9 mouse cellular contexts compared by ENCODE assay signal in the genomic region with DNA sequence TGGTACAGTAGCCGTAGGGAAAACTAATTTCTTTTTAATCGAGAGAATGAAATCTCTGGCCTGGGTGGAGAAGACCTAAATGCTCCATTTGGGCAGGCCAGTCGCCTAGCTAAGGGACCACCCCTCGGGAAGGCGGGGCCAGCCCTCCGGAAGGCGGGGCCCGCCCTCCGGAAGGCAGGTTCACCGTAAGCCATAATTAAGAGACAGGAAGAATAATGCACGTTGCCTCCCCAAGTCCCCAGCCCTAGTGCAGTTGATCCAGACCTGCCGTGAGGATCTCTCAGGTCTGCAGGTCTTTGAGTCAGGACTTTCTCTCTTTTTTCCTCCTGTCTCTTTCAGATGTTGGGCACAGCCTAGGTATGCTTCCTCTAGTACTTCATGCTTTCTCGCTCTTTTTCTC. TPM values are rescaled to one million over a fixed set of nuclear protein-coding genes. Genes with fewer than 3 reads are reported as not detected.
A peak's percentile ranks its signal among the peaks of the same experiment; 100 is the strongest.
DNase-seq lines count a peak whose midpoint lies in the region; ATAC-seq lines count a peak whose summit lies in the region.
"Had no signal": no experiment of that assay in that cellular context is flagged by ENCODE, and none has a peak within 500 bp of the region (broad histone marks: within the 10 kb centered on the region; RNA-seq: fewer than 3 reads in every experiment).

No protein-coding gene starts in this region.

- no peaks in the 10 kb centered on the region for H3K4me1 ChIP-seq in forebrain, embryonic 12.5 days
- no peaks in the 10 kb centered on the region for H3K4me1 ChIP-seq in forebrain, embryonic 10.5 days
- peaks cover 5% of the 10 kb centered on the region; the same call in 1 of the 2 replicates for H3K4me1 ChIP-seq in limb, embryonic 10.5 days
- no peaks in the 10 kb centered on the region for H3K4me1 ChIP-seq in stomach, embryonic 16.5 days (ENCODE audit: control insufficient read depth, insufficient read depth, low read length)

- no peak for DNase-seq in forebrain, embryonic 10.5 days (ENCODE audit: extremely low spot score, low spot score)
- peak; percentile 14 for DNase-seq in ovary, postnatal 36 days (ENCODE audit: low spot score)
- no peak for DNase-seq in ovary, adult 18-20 months (ENCODE audit: low spot score)
- no peak for DNase-seq in limb, embryonic 10.5 days (ENCODE audit: low spot score)
- no peak for DNase-seq in cerebellum, adult 8-10 months
- DNase-seq in right cerebral cortex, adult 18-20 months = no peak

- H3K36me3 ChIP-seq in forebrain, embryonic 12.5 days (replicated peaks) = no peaks in the 10 kb centered on the region
- no peaks in the 10 kb centered on the region for H3K36me3 ChIP-seq in forebrain, embryonic 10.5 days (replicated peaks)
- H3K36me3 ChIP-seq in limb, embryonic 10.5 days = no peaks in the 10 kb centered on the region
- H3K36me3 ChIP-seq in stomach, embryonic 16.5 days (ENCODE audit: control insufficient read depth, insufficient read depth, low read length) = no peaks in the 10 kb centered on the region

- H3K9ac ChIP-seq in forebrain, embryonic 12.5 days = no peak overlapping the region
- no peak overlapping the region for H3K9ac ChIP-seq in stomach, embryonic 16.5 days (ENCODE audit: low read length)

- peak overlapping the region; percentile 17; the same call in 1 of the 2 replicates for H3K4me2 ChIP-seq in forebrain, embryonic 12.5 days
- 0 out of 2 replicates have a peak overlapping the region, but pooled peaks have one; percentile 21 for H3K4me2 ChIP-seq in stomach, embryonic 16.5 days (ENCODE audit: low read depth, low read length)

- ATAC-seq in forebrain, embryonic 12.5 days (ENCODE audit: low FRiP score) = no peak; the same call in 1 of the 2 replicates
- ATAC-seq in stomach, embryonic 16.5 days (ENCODE audit: insufficient read depth, low FRiP score) = no peak

- no peaks in the 10 kb centered on the region for H3K27me3 ChIP-seq in forebrain, embryonic 12.5 days
- H3K27me3 ChIP-seq in forebrain, embryonic 10.5 days (ENCODE audit: poor library complexity, severe bottlenecking) = no peaks in the 10 kb centered on the region
- H3K27me3 ChIP-seq in limb, embryonic 10.5 days (ENCODE audit: low read depth, poor library complexity, severe bottlenecking) = no peaks in the 10 kb centered on the region
- no peaks in the 10 kb centered on the region for H3K27me3 ChIP-seq in stomach, embryonic 16.5 days (ENCODE audit: control insufficient read depth, insufficient read depth, low read length)

- no peaks in the 10 kb centered on the region for H3K9me3 ChIP-seq in forebrain, embryonic 12.5 days
- no peaks in the 10 kb centered on the region for H3K9me3 ChIP-seq in forebrain, embryonic 10.5 days
- H3K9me3 ChIP-seq in limb, embryonic 10.5 days (replicated peaks) = no peaks in the 10 kb centered on the region
- H3K9me3 ChIP-seq in stomach, embryonic 16.5 days (replicated peaks; ENCODE audit: control insufficient read depth, low read length) = no peaks in the 10 kb centered on the region

- H3K27ac ChIP-seq in forebrain, embryonic 12.5 days = no peak overlapping the region
- no peak overlapping the region for H3K27ac ChIP-seq in forebrain, embryonic 10.5 days
- no peak overlapping the region for H3K27ac ChIP-seq in limb, embryonic 10.5 days
- no peak overlapping the region for H3K27ac ChIP-seq in stomach, embryonic 16.5 days (ENCODE audit: low read length)
- H3K27ac ChIP-seq: macrophage had no signal

- H3K4me3 ChIP-seq in forebrain, embryonic 12.5 days (replicated peaks) = no peak overlapping the region
- no peak overlapping the region for H3K4me3 ChIP-seq in forebrain, embryonic 10.5 days
- 0 out of 2 replicates have a peak overlapping the region, but pooled peaks have one; percentile 22 for H3K4me3 ChIP-seq in limb, embryonic 10.5 days
- no peak overlapping the region for H3K4me3 ChIP-seq in stomach, embryonic 16.5 days (replicated peaks; ENCODE audit: low read length)

- WGBS in forebrain, embryonic 12.5 days = 53% methylated on average over 13 of the region's 13 CpGs
- WGBS in forebrain, embryonic 10.5 days = 42% methylated on average over 13 of the region's 13 CpGs
- 36% methylated on average over 13 of the region's 13 CpGs for WGBS in limb, embryonic 10.5 days
- 28% methylated on average over 13 of the region's 13 CpGs for WGBS in stomach, embryonic 16.5 days

RNA-seq across cellular contexts. Expression of a gene that starts 11.0 kb away (rescaled TPM):
- 6.3 and 7.5 TPM in 2 replicates for polyA plus RNA-seq in forebrain, embryonic 12.5 days (2016; fragmentation: Nextera tagmentation; extraction: Ambion mirVana)
- polyA plus RNA-seq in forebrain, embryonic 10.5 days (2016; fragmentation: Nextera tagmentation; extraction: Ambion mirVana) = 8.8 and 9.2 TPM in 2 replicates
- 10.6 and 11.4 TPM in 2 replicates for polyA plus RNA-seq in limb, embryonic 10.5 days (2016; fragmentation: Nextera tagmentation; extraction: Ambion mirVana)
- polyA plus RNA-seq in stomach, embryonic 16.5 days (2015; fragmentation: Nextera tagmentation; extraction: Ambion mirVana) = 1.8 and 2.5 TPM in 2 replicates

RNA-seq across cellular contexts. Expression of a gene that starts 56.2 kb away (rescaled TPM):
- 14.1 and 17.0 TPM in 2 replicates for polyA plus RNA-seq in forebrain, embryonic 12.5 days (2016; fragmentation: Nextera tagmentation; extraction: Ambion mirVana)
- 9.4 and 12.7 TPM in 2 replicates for polyA plus RNA-seq in forebrain, embryonic 10.5 days (2016; fragmentation: Nextera tagmentation; extraction: Ambion mirVana)
- 11.1 and 14.8 TPM in 2 replicates for polyA plus RNA-seq in limb, embryonic 10.5 days (2016; fragmentation: Nextera tagmentation; extraction: Ambion mirVana)
- polyA plus RNA-seq in stomach, embryonic 16.5 days (2015; fragmentation: Nextera tagmentation; extraction: Ambion mirVana) = 10.0 and 25.9 TPM in 2 replicates
